Mouse (Mus musculus) lung, adult 2 months (tissue): ENCODE data around the gene Pglyrp1.

Experiments used
- CTCF ChIP-seq: fragments of 200-500 bp; IDR thresholded peaks from 2 replicates; pipeline ENCODE4 v1.5.1; 2011; ENCODE audit warnings: mild to moderate bottlenecking, low read length, control low read depth; ENCODE audit not compliant: insufficient read depth
- POLR2A ChIP-seq: fragments of 200-500 bp; IDR thresholded peaks from 2 replicates; pipeline ENCODE4 v1.6.1; 2011; ENCODE audit warnings: low read depth, mild to moderate bottlenecking, control low read depth, low read length, borderline replicate concordance; ENCODE audit errors: extremely low read depth

DNA sequence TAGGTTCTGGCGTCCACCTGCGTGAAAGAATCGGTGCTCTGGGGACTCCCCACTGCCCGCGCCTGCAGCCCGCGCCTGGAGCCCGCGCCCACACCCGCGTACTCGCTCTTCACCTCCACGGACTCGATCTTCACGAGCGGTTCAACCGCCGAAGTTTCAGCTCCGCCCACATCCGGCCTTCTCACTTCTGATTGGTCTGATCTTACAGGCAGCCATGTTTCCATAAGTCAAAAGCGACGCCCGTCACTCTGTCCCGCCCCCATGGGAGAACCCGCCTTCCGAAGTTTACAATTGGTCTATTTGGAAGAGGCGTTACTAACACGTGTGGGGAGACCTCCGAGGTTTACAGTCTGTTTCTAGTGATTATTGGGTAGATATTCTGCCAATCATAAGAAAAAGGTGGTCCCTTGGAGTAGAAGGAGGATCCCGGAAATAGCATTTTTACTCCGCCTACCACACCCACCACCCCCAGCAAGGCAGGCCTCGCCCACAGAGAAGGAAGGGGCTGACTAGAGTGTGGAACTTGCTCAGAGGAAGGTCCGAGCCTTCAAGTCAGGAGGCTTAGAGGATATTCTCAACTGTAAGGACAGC lies 39.2 kb downstream of the Pglyrp1 start, which contains the start of gene Ccdc61:
- TF ChIP-seq POLR2A (peak; percentile 76; the same call in 1 of the 2 replicates), CTCF (no peak)
